Mouse (Mus musculus) embryonic facial prominence, embryonic 13.5 days (tissue): Measurements from ENCODE around the gene Rere. TPM values are rescaled to one million over a fixed set of nuclear protein-coding genes. Genes with fewer than 3 reads are reported as not detected.

Source experiments
- ATAC-seq: fragments of 200-750 bp; cut with Nextera tagmentation; 2 replicates; pipeline ENCODE4 v1.8.0; 2017; ENCODE audit warnings: low read depth; ENCODE audit not compliant: insufficient number of reproducible peaks, insufficient read depth, low FRiP score, low TSS enrichment
- H3K27ac ChIP-seq: fragments of 300-500 bp; sonication (generic); 2 replicates; pipeline ENCODE4 v1.5.1; 2015; ENCODE audit warnings: moderate library complexity, mild to moderate bottlenecking, inconsistent platforms
- H3K27me3 ChIP-seq: fragments of 300-500 bp; sonication (generic); 2 replicates; pipeline ENCODE4 v1.6.1; 2015; ENCODE audit warnings: mild to moderate bottlenecking, inconsistent platforms
- H3K36me3 ChIP-seq: fragments of 300-500 bp; sonication (generic); 2 replicates; pipeline ENCODE4 v1.6.1; 2015; ENCODE audit warnings: mild to moderate bottlenecking, inconsistent platforms
- H3K4me1 ChIP-seq: fragments of 300-500 bp; sonication (generic); 2 replicates; pipeline ENCODE4 v1.6.1; 2015; ENCODE audit warnings: inconsistent platforms
- H3K4me2 ChIP-seq: fragments of 300-500 bp; sonication (generic); 2 replicates; pipeline ENCODE4 v1.6.1; 2015; ENCODE audit warnings: moderate library complexity, mild to moderate bottlenecking, inconsistent platforms
- H3K4me3 ChIP-seq: fragments of 300-500 bp; sonication (generic); 2 replicates; pipeline ENCODE4 v1.5.1; 2015; ENCODE audit warnings: mild to moderate bottlenecking, inconsistent platforms
- H3K9ac ChIP-seq: fragments of 300-500 bp; sonication (generic); 2 replicates; pipeline ENCODE4 v1.6.1; 2015; ENCODE audit warnings: mild to moderate bottlenecking, inconsistent platforms
- H3K9me3 ChIP-seq: fragments of 300-500 bp; sonication (generic); 2 replicates; pipeline ENCODE4 v1.6.1; 2016; ENCODE audit warnings: inconsistent platforms
- WGBS: fragments of 180-500 bp; shearing (Covaris S2); methylation state at CpG from one replicate; pipeline ENCODE4 v1.1.7; 2015; ENCODE audit warnings: mixed read lengths; 5-methylcytosine and 5-hydroxymethylcytosine counted together
- polyA plus RNA-seq: library from polyadenylated mRNA; unstranded; fragments of >200 nt; fragmentation: Nextera tagmentation; extraction: Ambion mirVana; gene quantifications from 2 replicates; pipeline ENCODE4 v1.2.1, GENCODE M21; 2015

The Rere gene
- polyA plus RNA-seq, 1 experiment from 2014 or later, result 23.3 TPM

- H3K4me3 ChIP-seq, result peak within 1 kb of the TSS; percentile 37
- 6% methylated on average over 41 of the region's 41 CpGs for WGBS
- no peaks in the 10 kb centered on the region for H3K36me3 ChIP-seq
- ATAC-seq, result no peak
- peak within 1 kb of the TSS; percentile 63 for H3K4me2 ChIP-seq
- peak within 1 kb of the TSS; percentile 65 for H3K9ac ChIP-seq
- no peak within 1 kb of the TSS for H3K27ac ChIP-seq
- H3K27me3 ChIP-seq, result peaks cover 28% of the 10 kb centered on the region
- no peaks in the 10 kb centered on the region; the same call in 1 of the 2 replicates for H3K9me3 ChIP-seq
- peaks cover 11% of the 10 kb centered on the region for H3K4me1 ChIP-seq
Measured at GRCm38 (mm10) chr4:150651390-150652277, 370.2 kb downstream of the Rere start, which contains the start of gene Slc45a1. Gene Slc45a1, minus strand, starts transcription at chr4:150652174.

GRCm38 (mm10) chr4:150653072-150653599 lies 371.7 kb downstream of the Rere start:
- H3K9me3 ChIP-seq, result no peaks in the 10 kb centered on the region; the same call in 1 of the 2 replicates
- WGBS, result 38% methylated on average over 11 of the region's 11 CpGs
- H3K4me3 ChIP-seq, result no peak overlapping the region
- peaks cover 11% of the 10 kb centered on the region for H3K4me1 ChIP-seq
- no peak overlapping the region for H3K9ac ChIP-seq
- no peak overlapping the region for H3K27ac ChIP-seq
- no peak for ATAC-seq
- no peaks in the 10 kb centered on the region for H3K36me3 ChIP-seq
- H3K4me2 ChIP-seq, result no peak overlapping the region
- peaks cover 28% of the 10 kb centered on the region for H3K27me3 ChIP-seq

GRCm38 (mm10) chr4:150655989-150656388 lies 374.5 kb downstream of the Rere start:
- H3K4me2 ChIP-seq, result peak overlapping the region; percentile 41
- WGBS, result 5% methylated on average over 17 of the region's 17 CpGs

GRCm38 (mm10) chr4:150656504-150656903 lies 375.1 kb downstream of the Rere start:
- H3K4me1 ChIP-seq, result peaks cover 17% of the 10 kb centered on the region
- H3K27me3 ChIP-seq, result peaks cover 24% of the 10 kb centered on the region
- no peak overlapping the region for H3K4me2 ChIP-seq
- H3K9me3 ChIP-seq, result no peaks in the 10 kb centered on the region; the same call in 1 of the 2 replicates
- ATAC-seq, result no peak
- H3K4me3 ChIP-seq, result no peak overlapping the region
- no peaks in the 10 kb centered on the region for H3K36me3 ChIP-seq
- H3K27ac ChIP-seq, result no peak overlapping the region
- no peak overlapping the region for H3K9ac ChIP-seq
- WGBS, result 80% methylated on average over 6 of the region's 6 CpGs

More at GRCm38 (mm10) chr4:150655989-150656388, 374.5 kb downstream of the Rere start:
- ATAC-seq, result no peak; the same call in 1 of the 2 replicates
- H3K4me1 ChIP-seq, result peaks cover 12% of the 10 kb centered on the region
- no peak overlapping the region for H3K4me3 ChIP-seq
- no peak overlapping the region for H3K9ac ChIP-seq
- H3K27ac ChIP-seq, result no peak overlapping the region
- H3K27me3 ChIP-seq, result peaks cover 27% of the 10 kb centered on the region
- no peaks in the 10 kb centered on the region; the same call in 1 of the 2 replicates for H3K9me3 ChIP-seq
- H3K36me3 ChIP-seq, result no peaks in the 10 kb centered on the region

- Histone ChIP-seq H3K9ac (no peak overlapping the region), H3K4me3 (no peak overlapping the region), H3K27me3 (peaks cover 4% of the 10 kb centered on the region; the same call in 1 of the 2 replicates), H3K9me3 (no peaks in the 10 kb centered on the region; the same call in 1 of the 2 replicates), H3K27ac (no peak overlapping the region), H3K4me2 (no peak overlapping the region), H3K36me3 (no peaks in the 10 kb centered on the region), H3K4me1 (peaks cover 21% of the 10 kb centered on the region)
- no peak for ATAC-seq
- WGBS, result 72% methylated on average over 9 of the region's 9 CpGs
Measured at GRCm38 (mm10) chr4:150659926-150660610, 378.6 kb downstream of the Rere start.

GRCm38 (mm10) chr4:150661886-150662285 lies 380.4 kb downstream of the Rere start:
- ATAC-seq, result no peak
- peaks cover 4% of the 10 kb centered on the region; the same call in 1 of the 2 replicates for H3K27me3 ChIP-seq
- peaks cover 18% of the 10 kb centered on the region for H3K4me1 ChIP-seq
- WGBS, result 5% methylated on average over 13 of the region's 13 CpGs
- peak overlapping the region; percentile 61 for H3K9ac ChIP-seq
- peak overlapping the region; percentile 51 for H3K27ac ChIP-seq
- H3K9me3 ChIP-seq, result no peaks in the 10 kb centered on the region
- no peaks in the 10 kb centered on the region for H3K36me3 ChIP-seq
- H3K4me3 ChIP-seq, result peak overlapping the region; percentile 31
- peak overlapping the region; percentile 55 for H3K4me2 ChIP-seq

- Histone ChIP-seq H3K4me3 (no peak overlapping the region), H3K9ac (no peak overlapping the region), H3K4me2 (no peak overlapping the region), H3K4me1 (peaks cover 18% of the 10 kb centered on the region), H3K27me3 (peaks cover 4% of the 10 kb centered on the region; the same call in 1 of the 2 replicates), H3K27ac (no peak overlapping the region), H3K9me3 (no peaks in the 10 kb centered on the region), H3K36me3 (no peaks in the 10 kb centered on the region)
- ATAC-seq, result no peak
- 58% methylated on average over 12 of the region's 12 CpGs for WGBS
Measured at GRCm38 (mm10) chr4:150663192-150663591, 381.7 kb downstream of the Rere start.

- no peak for ATAC-seq
- 81% methylated on average over 7 of the region's 7 CpGs for WGBS
- H3K4me3 ChIP-seq, result no peak overlapping the region
- no peak overlapping the region for H3K4me2 ChIP-seq
- H3K9ac ChIP-seq, result no peak overlapping the region
- peaks cover 18% of the 10 kb centered on the region for H3K4me1 ChIP-seq
- H3K27ac ChIP-seq, result no peak overlapping the region
- no peaks in the 10 kb centered on the region for H3K36me3 ChIP-seq
- no peaks in the 10 kb centered on the region for H3K9me3 ChIP-seq
- H3K27me3 ChIP-seq, result peaks cover 4% of the 10 kb centered on the region; the same call in 1 of the 2 replicates
Measured at GRCm38 (mm10) chr4:150664726-150665125, 383.3 kb downstream of the Rere start.

GRCm38 (mm10) chr4:150665806-150666205 lies 384.4 kb downstream of the Rere start:
- WGBS, result 80% methylated on average over 10 of the region's 10 CpGs
- Histone ChIP-seq H3K36me3 (no peaks in the 10 kb centered on the region), H3K9ac (no peak overlapping the region), H3K27me3 (peaks cover 4% of the 10 kb centered on the region; the same call in 1 of the 2 replicates), H3K27ac (no peak overlapping the region), H3K9me3 (no peaks in the 10 kb centered on the region), H3K4me3 (no peak overlapping the region), H3K4me2 (no peak overlapping the region), H3K4me1 (peaks cover 18% of the 10 kb centered on the region)
- no peak for ATAC-seq
